Mouse (Mus musculus): ENCODE measurements around the gene Mrpl4. TPM values are rescaled to one million over a fixed set of nuclear protein-coding genes. Genes with fewer than 3 reads are reported as not detected.

The Mrpl4 gene
- total and polyA plus RNA-seq, 3 experiments: 280 to 474 TPM; not detected in 1

DNA sequence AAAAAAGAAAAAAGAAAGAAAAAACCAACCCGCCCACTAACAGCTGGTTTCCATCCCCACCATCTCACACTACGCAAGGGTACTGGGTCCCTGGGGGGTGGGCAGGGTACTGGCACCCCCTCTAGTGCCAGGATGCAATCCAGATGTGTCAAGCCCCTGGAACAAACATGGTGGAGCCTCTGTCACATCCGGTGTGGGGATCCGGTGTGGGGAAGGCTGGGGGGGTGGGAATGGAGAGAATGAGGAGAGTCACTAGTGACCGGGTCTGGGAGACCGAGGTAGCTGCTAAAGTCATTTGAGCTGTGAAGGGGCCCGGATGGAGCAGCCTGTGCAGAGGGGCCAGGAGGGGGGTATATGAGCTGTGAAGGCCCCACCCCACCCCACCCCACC is 30.8 kb upstream of the Mrpl4 start:
- Histone ChIP-seq H3K9ac (ENCODE audit: control insufficient read depth, low read depth, low read length, poor library complexity, severe bottlenecking) (no peak overlapping the region), H3K27ac (ENCODE audit: control insufficient read depth, low read depth, low read length) (no peak overlapping the region), H3K4me3 (ENCODE audit: control insufficient read depth in 1 of 2, insufficient read depth in 1 of 2, low read depth in 2 of 2, low read length in 2 of 2) (no peak overlapping the region), H3K27me3 (ENCODE audit: control insufficient read depth in 1 of 2, insufficient read depth in 2 of 2, low read length in 2 of 2) (no peaks in the 10 kb centered on the region), H3K79me2 (ENCODE audit: control insufficient read depth, insufficient read depth, low read length, poor library complexity) (no peaks in the 10 kb centered on the region; the same call in 1 of the 2 replicates), H3K4me1 (ENCODE audit: control insufficient read depth in 1 of 2, insufficient read depth in 2 of 2, low read length in 2 of 2) (peaks cover 8 to 25% of the 10 kb centered on the region in 2 experiments), H3K36me3 (ENCODE audit: control insufficient read depth in 1 of 2, insufficient read depth in 2 of 2, low read length in 2 of 2) (peaks cover 0 to 11% of the 10 kb centered on the region in 2 experiments; a peak in 2 of 4 replicates), H3K9me3 (replicated peaks; ENCODE audit: insufficient read depth, low read length) (no peaks in the 10 kb centered on the region)
- no peak for DNase-seq (ENCODE audit: low read depth, low spot score)
- TF ChIP-seq ZC3H11A (IDR thresholded peaks at IDR 0.05; ENCODE audit: low read depth, low read length) (no peak), USF1 (IDR thresholded peaks at IDR 0.05; ENCODE audit: low read depth, low read length) (no peak), ELF1 (IDR thresholded peaks at IDR 0.05; ENCODE audit: low read depth, low read length) (no peak), GATA1 (IDR thresholded peaks at IDR 0.05; ENCODE audit: low read depth, low read length) (no peak), BHLHE40 (IDR thresholded peaks at IDR 0.05; ENCODE audit: borderline replicate concordance, low read depth, low read length) (no peak), KAT2A (conservative IDR thresholded peaks at IDR 0.05; ENCODE audit: low read depth, low read length) (no peak), CHD1 (IDR thresholded peaks at IDR 0.05; ENCODE audit: low read depth, low read length) (no peak), MXI1 (IDR thresholded peaks at IDR 0.05; ENCODE audit: low read depth, low read length) (no peak), GABPA (IDR thresholded peaks at IDR 0.05; ENCODE audit: low read depth, low read length) (no peak)

DNA sequence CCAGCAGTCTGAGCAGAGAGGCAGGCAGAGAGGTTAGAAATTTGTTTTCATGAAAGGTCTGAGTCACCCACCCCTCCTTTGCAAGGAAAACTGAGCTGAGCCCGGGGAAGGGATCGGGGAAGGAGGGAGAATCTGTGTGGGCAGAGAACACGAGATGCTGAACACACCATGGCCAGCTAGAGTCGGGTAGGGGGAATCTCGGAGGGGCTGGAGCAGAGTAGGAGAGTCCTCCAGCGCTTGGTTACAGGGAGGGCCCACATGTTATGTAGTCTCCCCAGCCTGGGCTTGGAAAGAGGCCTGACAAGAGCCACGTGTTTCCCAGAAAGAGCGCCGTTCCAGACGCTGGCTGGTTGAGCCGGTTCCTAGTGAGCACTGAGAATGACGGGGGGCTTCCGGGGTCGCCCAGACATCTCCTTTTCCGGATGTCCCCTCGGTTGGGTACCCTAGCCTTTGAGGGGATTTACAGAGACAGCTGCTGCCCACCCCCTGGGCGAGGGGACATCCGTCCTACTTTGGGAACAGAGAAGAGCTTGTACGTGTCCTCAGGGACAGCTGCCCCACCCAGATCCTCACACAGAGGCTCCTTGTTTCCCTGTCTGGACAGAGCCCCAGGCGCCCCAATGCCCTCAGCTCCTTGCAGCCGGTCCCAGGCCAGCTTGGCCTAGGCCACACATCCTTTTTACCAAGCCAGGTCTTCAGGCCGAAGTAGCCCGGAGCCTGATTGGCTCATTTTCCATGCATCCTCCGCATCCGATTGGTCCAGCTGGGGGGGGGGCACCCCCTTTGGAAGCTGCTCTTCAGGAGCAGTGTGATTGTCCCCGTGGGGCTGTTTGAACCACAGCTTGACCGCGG is 30.2 kb upstream of the Mrpl4 start:
- Histone ChIP-seq H3K27ac (ENCODE audit: control insufficient read depth, low read depth, low read length) (no peak overlapping the region), H3K4me1 (ENCODE audit: control insufficient read depth in 1 of 2, insufficient read depth in 2 of 2, low read length in 2 of 2) (peaks cover 8 to 29% of the 10 kb centered on the region in 2 experiments), H3K27me3 (ENCODE audit: control insufficient read depth in 1 of 2, insufficient read depth in 2 of 2, low read length in 2 of 2) (no peaks in the 10 kb centered on the region), H3K36me3 (ENCODE audit: control insufficient read depth in 1 of 2, insufficient read depth in 2 of 2, low read length in 2 of 2) (peaks cover 0 to 11% of the 10 kb centered on the region in 2 experiments; a peak in 2 of 4 replicates), H3K9me3 (replicated peaks; ENCODE audit: insufficient read depth, low read length) (no peaks in the 10 kb centered on the region), H3K79me2 (ENCODE audit: control insufficient read depth, insufficient read depth, low read length, poor library complexity) (no peaks in the 10 kb centered on the region; the same call in 1 of the 2 replicates), H3K4me3 (ENCODE audit: control insufficient read depth in 1 of 2, insufficient read depth in 1 of 2, low read depth in 2 of 2, low read length in 2 of 2) (no peak overlapping the region), H3K9ac (ENCODE audit: control insufficient read depth, low read depth, low read length, poor library complexity, severe bottlenecking) (no peak overlapping the region)
- no peak for TF ChIP-seq POLR2AphosphoS5 (IDR thresholded peaks at IDR 0.05; ENCODE audit: borderline replicate concordance, low read depth, low read length)
- TF ChIP-seq BHLHE40 (IDR thresholded peaks at IDR 0.05; ENCODE audit: borderline replicate concordance, low read depth, low read length): no peak
- TF ChIP-seq TBP (IDR thresholded peaks at IDR 0.05; ENCODE audit: low read depth, low read length): no peak
- TF ChIP-seq KAT2A (conservative IDR thresholded peaks at IDR 0.05; ENCODE audit: low read depth, low read length): no peak
- no peak for TF ChIP-seq POLR2AphosphoS2 (IDR thresholded peaks at IDR 0.05; ENCODE audit: low read length)
- TF ChIP-seq EP300 (IDR thresholded peaks at IDR 0.05; ENCODE audit: low read depth in 1 of 2, low read length in 2 of 2): no peak
- no peak for TF ChIP-seq GATA1 (IDR thresholded peaks at IDR 0.05; ENCODE audit: low read depth, low read length)
- no peak for TF ChIP-seq USF2 (IDR thresholded peaks at IDR 0.05; ENCODE audit: borderline replicate concordance in 1 of 2, insufficient read depth in 1 of 2, low read depth in 1 of 2, low read length in 2 of 2)
- TF ChIP-seq MAZ (IDR thresholded peaks at IDR 0.05; ENCODE audit: low read depth, low read length): no peak
- no peak for TF ChIP-seq MXI1 (IDR thresholded peaks at IDR 0.05; ENCODE audit: low read depth, low read length)
- DNase-seq (ENCODE audit: low read depth, low spot score): no peak
